Mouse (Mus musculus) hindbrain, embryonic 15.5 days (tissue): ENCODE results near the gene Ikbke. TPM values are rescaled to one million over a fixed set of nuclear protein-coding genes. Genes with fewer than 3 reads are reported as not detected.

ENCODE experiments used
- ATAC-seq: fragments of 200-750 bp; cut with Nextera tagmentation; 2 replicates; pipeline ENCODE4 v1.8.0; 2017; ENCODE audit warnings: low read depth, moderate number of reproducible peaks, moderate TSS enrichment; ENCODE audit not compliant: low FRiP score
- H3K27ac ChIP-seq: fragments of 300-500 bp; sonication (generic); replicated peaks from 2 replicates; pipeline ENCODE4 v1.5.1; 2015; ENCODE audit warnings: mild to moderate bottlenecking, inconsistent platforms
- H3K27me3 ChIP-seq: fragments of 300-500 bp; sonication (generic); 2 replicates; pipeline ENCODE4 v1.6.1; 2015; ENCODE audit warnings: control low read depth, inconsistent platforms
- H3K36me3 ChIP-seq: fragments of 300-500 bp; sonication (generic); 2 replicates; pipeline ENCODE4 v1.6.1; 2015; ENCODE audit warnings: control low read depth, inconsistent platforms
- H3K4me1 ChIP-seq: fragments of 300-500 bp; sonication (generic); replicated peaks from 2 replicates; pipeline ENCODE4 v1.6.1; 2015; ENCODE audit warnings: control low read depth, inconsistent platforms
- H3K4me2 ChIP-seq: fragments of 300-500 bp; sonication (generic); 2 replicates; pipeline ENCODE4 v1.6.1; 2015; ENCODE audit warnings: moderate library complexity, mild to moderate bottlenecking, inconsistent platforms
- H3K4me3 ChIP-seq: fragments of 300-500 bp; sonication (generic); 2 replicates; pipeline ENCODE4 v1.5.1; 2015; ENCODE audit warnings: mild to moderate bottlenecking, inconsistent platforms
- H3K9ac ChIP-seq: fragments of 300-500 bp; sonication (generic); 2 replicates; pipeline ENCODE4 v1.6.1; 2015; ENCODE audit warnings: inconsistent platforms
- H3K9me3 ChIP-seq: fragments of 300-500 bp; sonication (generic); 2 replicates; pipeline ENCODE4 v1.6.1; 2016; ENCODE audit warnings: control low read depth, inconsistent platforms
- WGBS: fragments of 180-500 bp; shearing (Covaris S2); methylation state at CpG from one replicate; pipeline ENCODE4 v1.1.7; 2015; 5-methylcytosine and 5-hydroxymethylcytosine counted together
- polyA plus RNA-seq: library from polyadenylated mRNA; unstranded; fragments of >200 nt; fragmentation: Nextera tagmentation; extraction: Ambion mirVana; gene quantifications from 2 replicates; pipeline ENCODE4 v1.2.1, GENCODE M21; 2015

Ikbke gene
- polyA plus RNA-seq, 1 experiment from 2014 or later = 1.2 TPM

DNA sequence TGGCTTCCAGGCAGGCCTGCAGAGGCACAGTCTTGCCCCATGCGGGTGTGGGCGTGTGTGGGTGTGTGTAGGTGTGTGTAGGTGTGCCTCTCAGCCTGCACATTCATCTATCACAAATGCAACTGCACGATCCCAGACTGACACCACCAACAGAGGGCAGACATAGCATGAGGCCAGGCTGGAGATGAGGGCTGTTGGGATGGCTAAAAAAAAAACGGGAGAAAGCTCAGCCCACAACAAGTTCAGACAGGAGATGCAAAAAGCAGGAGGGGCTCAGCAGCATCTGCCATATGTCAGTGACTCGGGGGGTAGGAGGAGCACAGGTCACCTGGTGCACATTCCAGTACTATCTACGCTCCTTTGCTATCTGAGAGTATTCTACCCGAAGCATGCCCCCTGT, 51.2 kb downstream of the Ikbke start:
- 68% methylated on average over 7 of the region's 7 CpGs for WGBS
- Histone ChIP-seq H3K4me2 (no peak overlapping the region), H3K9me3 (no peaks in the 10 kb centered on the region), H3K4me3 (no peak overlapping the region), H3K36me3 (no peaks in the 10 kb centered on the region), H3K27ac (no peak overlapping the region), H3K27me3 (no peaks in the 10 kb centered on the region), H3K4me1 (0 out of 2 replicates have a peak, but pooled peaks cover 5% of the 10 kb centered on the region), H3K9ac (no peak overlapping the region)
- no peak for ATAC-seq

DNA sequence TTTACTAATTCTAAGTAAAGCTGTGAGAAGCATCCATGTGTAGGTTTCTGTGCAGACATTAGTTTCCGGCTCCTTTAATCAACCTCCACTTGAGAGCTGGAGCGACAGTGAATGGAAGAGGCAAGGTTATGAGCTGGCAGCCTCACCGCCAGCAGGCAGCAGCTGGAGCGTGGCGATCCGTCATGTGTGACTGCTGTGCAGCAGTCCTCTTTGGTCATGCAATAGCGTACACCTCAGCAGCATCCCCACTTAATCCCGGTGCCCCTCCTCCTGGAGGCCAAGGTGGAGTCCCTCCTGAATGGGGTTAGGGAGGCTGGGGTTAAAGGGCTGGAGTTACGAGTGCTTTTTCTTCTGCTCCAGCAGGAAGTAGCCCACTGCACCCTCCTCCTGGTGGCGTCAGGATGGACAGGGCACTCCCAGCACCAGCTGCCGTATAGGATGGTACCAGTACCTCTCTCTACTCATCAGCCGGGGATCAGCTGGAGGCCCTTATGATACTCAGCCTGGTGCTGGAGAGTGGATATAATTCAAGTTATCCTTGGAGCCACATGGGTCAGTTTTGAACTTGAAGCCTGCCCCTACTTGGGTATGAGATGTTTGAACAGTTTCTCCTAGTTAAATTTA, 54.4 kb downstream of the Ikbke start:
- Histone ChIP-seq H3K9me3 (no peaks in the 10 kb centered on the region), H3K9ac (no peak overlapping the region), H3K4me1 (0 out of 2 replicates have a peak, but pooled peaks cover 5% of the 10 kb centered on the region), H3K4me2 (no peak overlapping the region), H3K27ac (no peak overlapping the region), H3K36me3 (no peaks in the 10 kb centered on the region), H3K27me3 (no peaks in the 10 kb centered on the region), H3K4me3 (no peak overlapping the region)
- WGBS = 50% methylated on average over 12 of the region's 12 CpGs
- peak; percentile 70; the same call in 1 of the 2 replicates for ATAC-seq

DNA sequence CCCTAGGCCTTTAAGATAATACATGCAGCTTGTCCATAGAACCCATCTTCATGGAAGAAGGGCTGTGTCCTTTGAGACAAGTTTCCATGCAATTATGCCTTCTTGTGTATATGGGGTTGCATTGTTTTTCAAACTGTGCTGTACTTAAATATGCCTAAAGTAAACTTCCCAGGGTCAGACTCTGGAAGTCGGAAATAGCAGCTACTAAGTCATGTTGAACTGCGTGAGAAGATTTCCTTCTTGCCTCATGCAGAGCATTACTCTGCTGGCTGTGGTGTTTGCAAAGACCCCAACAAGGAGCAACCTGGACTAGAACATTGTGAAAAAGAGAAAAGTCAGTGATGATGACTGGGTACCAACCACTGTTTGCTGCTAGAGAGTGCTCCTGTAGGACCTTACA, 56.1 kb downstream of the Ikbke start:
- Histone ChIP-seq H3K4me3 (no peak overlapping the region), H3K36me3 (no peaks in the 10 kb centered on the region), H3K27ac (no peak overlapping the region), H3K27me3 (no peaks in the 10 kb centered on the region), H3K9ac (no peak overlapping the region), H3K9me3 (no peaks in the 10 kb centered on the region), H3K4me1 (0 out of 2 replicates have a peak, but pooled peaks cover 5% of the 10 kb centered on the region), H3K4me2 (no peak overlapping the region)
- no peak for ATAC-seq
- WGBS = 93% methylated on average over 2 of the region's 2 CpGs

DNA sequence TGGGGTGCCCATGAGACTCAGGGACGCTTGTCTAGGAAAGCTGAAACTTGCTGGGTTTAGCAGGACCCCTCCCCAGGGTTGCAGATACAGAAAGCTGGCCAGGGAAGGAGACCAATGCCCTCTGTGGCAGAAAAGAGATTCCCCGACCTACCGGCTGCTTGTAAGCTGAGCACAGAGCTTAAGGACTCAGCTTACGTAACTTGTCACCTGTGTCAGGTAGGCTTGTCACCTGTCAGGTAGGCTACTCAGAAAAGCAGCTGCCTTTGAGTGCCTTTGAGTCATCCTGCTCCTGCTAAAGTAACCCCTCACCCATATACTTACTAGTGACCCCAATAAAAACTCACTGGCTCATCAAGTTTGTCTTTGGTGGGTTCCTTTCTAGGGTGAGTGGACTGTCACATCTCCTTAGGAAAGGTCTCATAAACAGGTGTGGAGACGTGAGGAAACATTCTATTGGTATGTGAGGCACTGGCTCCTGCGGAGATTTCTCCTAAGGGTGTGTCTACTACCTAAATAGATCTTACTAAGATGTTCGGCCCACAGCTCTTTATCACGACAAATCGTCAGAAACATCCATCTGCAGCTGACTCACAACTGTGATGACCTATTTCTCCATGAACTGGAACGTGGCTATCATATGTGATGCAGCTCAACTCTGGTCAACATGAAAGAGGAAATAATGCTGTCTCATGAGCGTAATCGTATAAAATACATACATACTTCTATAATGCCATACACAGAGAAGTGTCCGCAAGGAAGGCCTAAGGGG, 57.4 kb downstream of the Ikbke start:
- Histone ChIP-seq H3K4me1 (0 out of 2 replicates have a peak, but pooled peaks cover 5% of the 10 kb centered on the region), H3K4me3 (no peak overlapping the region), H3K27ac (no peak overlapping the region), H3K27me3 (no peaks in the 10 kb centered on the region), H3K9me3 (no peaks in the 10 kb centered on the region), H3K9ac (no peak overlapping the region), H3K4me2 (no peak overlapping the region), H3K36me3 (no peaks in the 10 kb centered on the region)
- ATAC-seq = no peak
- 87% methylated on average over 13 of the region's 13 CpGs for WGBS

DNA sequence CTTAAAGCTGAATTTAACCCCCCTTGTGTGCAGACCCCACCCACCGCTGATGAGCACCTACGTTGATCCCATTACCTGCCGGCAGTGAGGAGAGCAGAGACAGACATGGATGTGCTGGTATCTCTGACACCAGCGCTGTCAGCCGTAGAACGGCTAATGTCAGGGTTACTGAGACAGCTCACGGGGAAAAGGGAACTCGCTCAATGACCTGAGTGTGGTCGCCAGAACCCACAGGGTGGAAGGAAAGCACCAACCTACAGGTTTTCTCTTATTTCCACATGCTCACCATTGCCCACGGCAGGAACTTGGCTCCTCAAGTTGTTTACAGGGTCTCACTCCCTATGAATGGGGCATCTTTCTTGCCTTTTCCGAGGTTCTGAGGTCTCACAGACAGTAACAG, 60.5 kb downstream of the Ikbke start:
- ATAC-seq = no peak
- H3K4me1 ChIP-seq = no peaks in the 10 kb centered on the region
- H3K36me3 ChIP-seq = no peaks in the 10 kb centered on the region
- no peak overlapping the region for H3K4me3 ChIP-seq
- H3K9ac ChIP-seq = no peak overlapping the region
- H3K27me3 ChIP-seq = no peaks in the 10 kb centered on the region
- H3K27ac ChIP-seq = no peak overlapping the region
- no peaks in the 10 kb centered on the region for H3K9me3 ChIP-seq
- whole genome bisulfite sequencing = 92% methylated on average over 11 of the region's 11 CpGs
- no peak overlapping the region for H3K4me2 ChIP-seq

DNA sequence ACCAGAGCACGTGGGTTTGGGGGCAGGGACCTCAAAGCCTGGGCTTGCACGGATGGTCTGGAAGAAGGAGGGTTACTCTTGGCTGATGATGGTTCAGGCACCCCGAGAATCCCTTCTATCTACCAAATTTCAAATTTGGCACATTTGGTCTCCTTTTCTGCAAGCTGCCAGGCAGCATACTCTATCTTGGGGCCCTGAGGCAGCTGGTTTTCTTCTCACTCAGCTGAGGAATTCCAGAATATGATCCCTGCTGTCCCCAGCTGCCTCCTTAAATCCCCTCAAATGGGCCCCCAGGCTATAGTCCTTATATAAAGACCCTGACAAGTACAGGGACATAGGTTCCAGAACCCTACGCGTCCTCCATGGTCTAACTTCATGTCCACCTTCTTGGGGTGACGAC, 66.0 kb downstream of the Ikbke start:
- no peak overlapping the region for H3K27ac ChIP-seq
- H3K9ac ChIP-seq = no peak overlapping the region
- H3K4me1 ChIP-seq = peaks cover 10% of the 10 kb centered on the region; the same call in 1 of the 2 replicates
- H3K4me3 ChIP-seq = no peak overlapping the region
- no peak overlapping the region for H3K4me2 ChIP-seq
- ATAC-seq = no peak
- no peaks in the 10 kb centered on the region for H3K27me3 ChIP-seq
- 88% methylated on average over 6 of the region's 6 CpGs for WGBS
- H3K36me3 ChIP-seq = no peaks in the 10 kb centered on the region
- no peaks in the 10 kb centered on the region for H3K9me3 ChIP-seq

DNA sequence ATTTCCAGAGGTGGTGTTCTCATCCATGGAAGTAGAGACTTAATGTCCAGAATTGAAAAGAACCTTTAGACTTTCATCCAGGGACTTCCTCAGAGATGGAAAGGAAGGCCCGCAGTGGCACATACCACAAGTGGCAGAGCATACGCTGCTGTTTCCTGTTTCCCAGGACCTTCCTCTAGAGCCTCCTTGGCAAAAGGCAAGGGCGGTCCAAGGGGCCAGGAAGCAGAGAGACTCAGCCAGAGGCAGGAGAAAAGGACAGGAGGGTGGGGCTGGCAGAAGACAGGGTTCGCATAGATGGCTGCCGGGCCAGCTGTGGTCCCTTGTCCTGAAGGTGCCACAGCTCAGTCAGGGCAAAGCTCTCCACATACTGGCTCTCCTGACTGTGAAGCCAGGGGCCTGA, 66.5 kb downstream of the Ikbke start:
- Histone ChIP-seq H3K4me2 (no peak overlapping the region), H3K27ac (no peak overlapping the region), H3K4me1 (peaks cover 10% of the 10 kb centered on the region; the same call in 1 of the 2 replicates), H3K9ac (no peak overlapping the region), H3K4me3 (no peak overlapping the region), H3K36me3 (no peaks in the 10 kb centered on the region), H3K27me3 (no peaks in the 10 kb centered on the region), H3K9me3 (no peaks in the 10 kb centered on the region)
- ATAC-seq = no peak
- 81% methylated on average over 5 of the region's 5 CpGs for WGBS

DNA sequence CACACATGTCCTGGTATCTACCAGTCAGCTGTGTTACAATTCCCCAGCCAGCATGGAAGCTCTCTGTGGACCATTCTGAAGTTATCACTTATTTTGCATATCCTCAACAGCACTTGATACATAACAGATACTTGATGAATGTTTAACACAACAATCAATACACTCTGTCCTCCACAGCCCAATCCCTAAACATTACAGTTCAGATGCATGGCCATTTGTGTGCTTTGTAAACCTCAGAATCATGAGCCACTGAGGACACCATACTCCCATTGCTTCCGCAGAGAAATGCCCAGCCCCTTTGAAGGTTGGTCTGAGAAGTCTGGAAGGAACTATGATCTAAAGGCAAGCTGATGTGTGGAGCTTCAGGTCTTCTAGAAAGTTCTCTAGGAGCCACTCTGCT, 67.8 kb downstream of the Ikbke start:
- WGBS = 85% methylated on average over 1 of the region's 1 CpGs
- H3K4me2 ChIP-seq = no peak overlapping the region
- ATAC-seq = no peak

DNA sequence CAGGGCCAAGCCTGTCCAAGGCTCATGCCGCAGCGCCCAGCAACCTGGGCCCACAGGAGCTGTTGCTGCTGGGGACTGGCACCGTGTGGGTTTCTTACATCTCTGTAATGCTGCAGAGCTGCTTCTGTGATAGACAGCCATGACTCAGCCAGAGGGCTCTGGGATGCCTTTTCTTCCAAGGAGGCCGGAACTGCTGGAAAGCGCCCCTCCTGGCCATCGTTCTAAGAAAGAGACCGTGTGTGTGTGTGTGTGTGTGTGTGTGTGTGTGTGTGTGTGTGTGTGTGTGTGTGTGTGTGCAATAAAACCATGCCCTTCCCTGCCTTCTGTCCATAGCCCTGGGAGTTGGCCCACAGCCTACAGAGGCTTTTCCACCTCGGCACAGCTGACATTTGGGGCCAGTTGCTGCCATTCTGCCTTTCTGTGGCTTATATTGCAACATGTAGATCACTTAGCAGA, 69.4 kb downstream of the Ikbke start:
- peak; percentile 47; the same call in 1 of the 2 replicates for ATAC-seq
- H3K4me2 ChIP-seq = no peak overlapping the region
- H3K4me1 ChIP-seq = peaks cover 14% of the 10 kb centered on the region; the same call in 1 of the 2 replicates
- H3K27ac ChIP-seq = peak overlapping the region; percentile 54
- H3K27me3 ChIP-seq = no peaks in the 10 kb centered on the region
- 57% methylated on average over 8 of the region's 8 CpGs for WGBS
- H3K4me3 ChIP-seq = no peak overlapping the region
- no peak overlapping the region for H3K9ac ChIP-seq
- no peaks in the 10 kb centered on the region for H3K9me3 ChIP-seq
- no peaks in the 10 kb centered on the region for H3K36me3 ChIP-seq

More for the DNA sequence above, 67.8 kb downstream of the Ikbke start:
- H3K4me3 ChIP-seq = no peak overlapping the region
- no peaks in the 10 kb centered on the region for H3K27me3 ChIP-seq
- no peak overlapping the region for H3K9ac ChIP-seq
- peaks cover 14% of the 10 kb centered on the region; the same call in 1 of the 2 replicates for H3K4me1 ChIP-seq
- H3K27ac ChIP-seq = no peak overlapping the region
- no peaks in the 10 kb centered on the region for H3K9me3 ChIP-seq
- no peaks in the 10 kb centered on the region for H3K36me3 ChIP-seq

DNA sequence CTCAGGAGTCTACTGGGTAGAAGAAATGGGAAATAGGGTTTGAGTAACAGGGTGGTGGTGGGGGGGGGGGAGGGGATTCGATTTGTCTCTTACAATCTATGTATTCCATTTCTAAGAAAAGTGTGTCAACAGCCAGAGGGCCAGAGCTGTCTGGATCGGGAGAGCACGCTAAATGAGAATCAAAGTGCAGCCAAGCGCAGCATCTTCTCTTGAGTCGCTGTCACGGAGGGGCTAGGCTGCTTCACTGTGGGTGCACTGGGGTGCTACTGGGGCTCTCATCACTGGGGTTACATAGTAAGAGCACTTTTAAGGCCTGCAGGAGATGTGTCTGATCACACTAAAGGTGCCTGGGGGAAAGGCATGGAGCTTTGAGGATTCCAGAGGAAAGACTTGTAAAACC, 70.6 kb downstream of the Ikbke start:
- no peaks in the 10 kb centered on the region for H3K36me3 ChIP-seq
- H3K4me1 ChIP-seq = peaks cover 14% of the 10 kb centered on the region; the same call in 1 of the 2 replicates
- H3K4me3 ChIP-seq = no peak overlapping the region
- no peaks in the 10 kb centered on the region for H3K9me3 ChIP-seq
- ATAC-seq = no peak
- no peaks in the 10 kb centered on the region for H3K27me3 ChIP-seq
- H3K27ac ChIP-seq = peak overlapping the region; percentile 51; the same call in 1 of the 2 replicates
- H3K9ac ChIP-seq = no peak overlapping the region
- WGBS = 56% methylated on average over 6 of the region's 6 CpGs
- no peak overlapping the region for H3K4me2 ChIP-seq

DNA sequence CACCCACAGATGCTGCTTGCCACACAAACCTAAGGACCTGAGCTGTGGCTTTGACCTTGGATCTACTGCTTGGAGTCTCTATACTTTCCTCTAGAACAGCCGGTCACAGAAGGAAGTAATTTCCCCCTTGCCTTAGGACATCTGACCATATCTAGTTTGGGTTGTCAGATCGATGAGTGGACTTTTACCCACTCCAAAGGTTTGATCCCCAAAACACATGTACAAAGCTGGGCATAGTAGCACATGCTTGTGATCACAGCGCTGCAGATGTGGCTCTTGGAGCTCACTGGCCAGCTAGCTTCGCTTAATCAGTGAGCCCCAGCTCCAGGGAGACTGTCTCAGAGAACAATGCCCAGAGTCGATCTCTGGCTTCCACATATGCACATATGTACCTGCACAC, 71.3 kb downstream of the Ikbke start:
- no peaks in the 10 kb centered on the region for H3K27me3 ChIP-seq
- ATAC-seq = no peak
- no peak overlapping the region for H3K4me3 ChIP-seq
- WGBS = 91% methylated on average over 5 of the region's 5 CpGs
- H3K4me2 ChIP-seq = no peak overlapping the region
- H3K27ac ChIP-seq = no peak overlapping the region
- H3K9ac ChIP-seq = no peak overlapping the region
- H3K4me1 ChIP-seq = peaks cover 14% of the 10 kb centered on the region; the same call in 1 of the 2 replicates
- no peaks in the 10 kb centered on the region for H3K9me3 ChIP-seq
- H3K36me3 ChIP-seq = no peaks in the 10 kb centered on the region

DNA sequence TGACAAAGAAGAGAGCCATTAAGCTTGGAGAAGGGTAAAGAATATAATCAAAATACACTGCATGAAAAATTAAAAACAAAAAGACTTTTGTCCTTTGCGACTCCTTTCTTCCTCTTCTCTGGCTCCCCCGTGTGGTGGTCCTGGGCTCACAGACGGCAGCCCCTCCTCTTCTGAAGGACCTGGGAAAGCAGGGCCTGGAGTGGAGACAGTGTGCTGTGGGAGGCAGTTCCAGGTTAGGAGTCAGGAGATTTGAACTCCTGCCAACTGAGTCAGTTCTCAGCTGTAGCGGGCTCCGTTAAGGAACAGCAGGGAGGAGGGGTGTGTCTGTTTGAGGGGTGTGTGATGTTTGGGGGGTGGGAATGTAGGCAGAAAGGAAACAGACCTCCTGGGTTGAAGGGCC, 71.9 kb downstream of the Ikbke start:
- peak; percentile 39; the same call in 1 of the 2 replicates for ATAC-seq

More for the DNA sequence above, 71.9 kb downstream of the Ikbke start:
- Histone ChIP-seq H3K9ac (no peak overlapping the region), H3K4me3 (no peak overlapping the region), H3K9me3 (no peaks in the 10 kb centered on the region), H3K27ac (no peak overlapping the region), H3K27me3 (no peaks in the 10 kb centered on the region), H3K4me1 (peaks cover 14% of the 10 kb centered on the region; the same call in 1 of the 2 replicates), H3K36me3 (no peaks in the 10 kb centered on the region), H3K4me2 (no peak overlapping the region)
- 7% methylated on average over 5 of the region's 5 CpGs for WGBS
